Mouse (Mus musculus) small intestine, adult 2 months (tissue): ENCODE measurements around the gene Chmp2a.

ENCODE experiments used
- CTCF ChIP-seq: fragments of 200-500 bp; IDR thresholded peaks from 2 replicates; pipeline ENCODE4 v1.5.1; 2012; ENCODE audit warnings: low read depth, mild to moderate bottlenecking, control low read depth, inconsistent platforms, low read length, moderate library complexity, mixed read lengths; ENCODE audit not compliant: insufficient replicate concordance, insufficient read length; ENCODE audit errors: extremely low read depth
- POLR2A ChIP-seq: fragments of 200-500 bp; IDR thresholded peaks from 2 replicates; pipeline ENCODE4 v1.6.1; 2012; ENCODE audit warnings: low read depth, mild to moderate bottlenecking, control low read depth, inconsistent platforms, low read length, moderate library complexity

- TF ChIP-seq POLR2A (no peak), CTCF (no peak)
Observed at GRCm38 (mm10) chr7:12987409-12988189, 47.0 kb downstream of the Chmp2a start.
